Mouse (Mus musculus) heart, postnatal 36 days (tissue): ENCODE results near the gene Armc12. TPM values are rescaled to one million over a fixed set of nuclear protein-coding genes. Genes with fewer than 3 reads are reported as not detected.
A peak's percentile ranks its signal among the peaks of the same experiment; 100 is the strongest.

ENCODE experiments used
- DNase-seq, 2 experiments: peaks; one replicate each; pipeline ENCODE4 v3.0.0; 2021 to 2022
- intact Hi-C: fragments of 180-260 bp; cut with DNase I; formaldehyde crosslinking; loops from one replicate; pipeline ENCODE4 v1.15.1; 2025
- microRNA-seq, 2 experiments: library from miRNA; unstranded; fragments of <30 nt; microRNA quantifications; one replicate each; pipeline ENCODE4 v1.2.0; 2021; ENCODE audit warnings: borderline number of aligned reads in 2 of 2
- total RNA-seq, 2 experiments: library from RNA; stranded (reverse); gene quantifications; 2 replicates each; pipeline ENCODE4 v1.2.3; 2021

Armc12 gene
- total RNA-seq, 2 experiments from 2014 or later: not detected

- intact Hi-C loops: no loop called here
- DNase-seq: no peak
These were observed 42.3 kb downstream of the Armc12 start for GRCm38 (mm10) chr17:28572941-28573340.

GRCm38 (mm10) chr17:28575244-28576125 lies 44.9 kb downstream of the Armc12 start, which contains the start of gene Lhfpl5:
Gene Lhfpl5 (plus strand): TSS chr17:28575641.
- DNase-seq: peak; percentile 35 to 47
- intact Hi-C loops: no loop called here

DNA sequence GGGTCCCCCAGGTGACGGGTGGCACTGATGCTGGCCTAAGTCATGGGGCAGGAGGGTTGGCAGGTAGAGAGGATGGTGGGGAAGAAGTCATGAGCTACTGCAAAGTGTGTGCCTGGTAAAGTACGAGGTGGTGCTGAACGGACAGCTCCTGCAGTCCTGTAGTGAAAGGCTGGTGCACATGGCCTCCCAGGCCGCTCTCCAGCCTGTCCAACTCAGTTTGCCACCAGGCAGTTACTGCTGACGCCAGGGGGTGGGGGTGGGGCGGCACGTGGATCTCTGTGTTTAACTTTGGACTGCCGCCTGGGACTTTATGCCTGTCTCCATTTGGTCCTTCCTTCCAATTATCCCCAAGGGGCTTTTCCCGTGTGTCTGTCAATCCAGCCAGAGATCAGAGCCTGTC lies 49.8 kb downstream of the Armc12 start:
- peak; percentile 52 to 60 for DNase-seq
- intact Hi-C loops: no loop called here

- no peak for DNase-seq
- intact Hi-C loops: no loop called here
These were observed 50.5 kb downstream of the Armc12 start for GRCm38 (mm10) chr17:28581056-28581455.

DNA sequence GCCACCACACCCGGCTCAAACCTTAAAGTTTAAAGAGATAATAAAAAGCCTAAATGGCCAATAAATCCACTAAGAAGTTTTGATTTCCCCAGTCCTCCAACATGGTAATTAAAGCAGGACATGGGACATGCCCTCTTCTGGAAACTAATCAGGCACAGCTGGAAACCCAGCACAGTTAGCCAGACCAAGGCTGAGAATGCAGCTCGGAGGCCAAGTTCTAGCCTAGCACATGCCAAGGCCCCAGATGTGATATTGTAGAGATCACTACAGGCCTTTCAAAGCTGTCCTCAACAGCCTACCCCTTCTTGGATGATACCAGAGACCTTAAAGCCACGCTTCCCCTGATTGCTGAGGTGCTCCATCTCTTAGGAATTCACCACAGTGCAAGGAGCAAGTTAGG lies 55.9 kb downstream of the Armc12 start:
- intact Hi-C loops: no loop called here
- DNase-seq: no peak

DNA sequence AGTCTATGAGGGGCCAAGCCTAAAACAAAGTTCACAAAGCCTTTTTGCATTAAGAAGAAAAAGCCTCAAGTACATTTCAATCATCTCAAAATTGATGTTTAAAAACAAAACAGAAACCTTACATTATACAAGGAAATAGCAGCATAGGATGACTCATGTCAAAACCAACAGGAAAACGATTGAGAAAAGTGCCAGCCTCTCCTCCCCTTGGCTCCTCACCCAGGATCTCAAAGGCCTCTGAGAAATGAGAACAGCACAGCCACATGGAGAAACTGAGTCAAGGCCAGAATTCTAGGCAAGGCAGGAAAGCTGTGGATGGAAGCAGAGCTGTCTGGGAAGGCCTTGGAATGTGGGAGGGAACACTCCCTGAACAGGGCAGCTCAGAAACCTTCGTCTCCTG lies 58.0 kb downstream of the Armc12 start:
- intact Hi-C loops: no loop called here
- no peak for DNase-seq

Small RNA genes lying within 50 kb of the gene (microRNA-seq; reads per million reads assigned to microRNA genes)
- gene Gm25195 (0 reads per million in 2 experiments), gene Mir6969 (0 reads per million in 2 experiments)

Other genes starting within 250 kb of the Armc12 start
- 10 to 100 TPM; 10.9 to 17.3 TPM for gene Fance, start 217.3 kb upstream of the Armc12 start, total RNA-seq
- gene Rpl10a, start 202.3 kb upstream of the Armc12 start, total RNA-seq: 100 to 1,000 TPM; 392 TPM
- 10 to 100 TPM; 12.9 to 16.6 TPM for gene Tead3, start 180.0 kb upstream of the Armc12 start, total RNA-seq
- gene Tulp1, start 165.6 kb upstream of the Armc12 start, total RNA-seq: not detected
- 10 to 100 TPM; 50.0 to 72.1 TPM for gene Fkbp5, start 13.3 kb upstream of the Armc12 start, total RNA-seq
- gene Clpsl2, start 18.6 kb downstream of the Armc12 start, total RNA-seq: not detected
- not detected for gene Clps, start 30.0 kb downstream of the Armc12 start, total RNA-seq
- gene Lhfpl5, start 44.8 kb downstream of the Armc12 start, total RNA-seq: not detected
- 10 to 100 TPM; 32.1 to 35.5 TPM for gene Srpk1, start 91.9 kb downstream of the Armc12 start, total RNA-seq
- under 1 TPM; 0.33 to 0.57 TPM for gene Slc26a8, start 159.4 kb downstream of the Armc12 start, total RNA-seq
- gene Mapk14, start 160.5 kb downstream of the Armc12 start, total RNA-seq: 10 to 100 TPM; 49.6 to 54.5 TPM
- gene AC170998.1, start 195.3 kb downstream of the Armc12 start, total RNA-seq: under 1 TPM in 1 of 2 experiments, not detected in 1; 0.62 TPM
- gene Mapk13, start 238.5 kb downstream of the Armc12 start, total RNA-seq: under 1 TPM in 1 of 2 experiments, not detected in 1; 0.19 TPM